Mouse (Mus musculus) liver (tissue): ENCODE results near the gene Acvr1c.

ENCODE experiments used
- DNase-seq: peaks from one replicate; pipeline ENCODE4 v3.0.0-alpha.2; 2020; ENCODE audit warnings: mixed read lengths

Acvr1c gene

DNA sequence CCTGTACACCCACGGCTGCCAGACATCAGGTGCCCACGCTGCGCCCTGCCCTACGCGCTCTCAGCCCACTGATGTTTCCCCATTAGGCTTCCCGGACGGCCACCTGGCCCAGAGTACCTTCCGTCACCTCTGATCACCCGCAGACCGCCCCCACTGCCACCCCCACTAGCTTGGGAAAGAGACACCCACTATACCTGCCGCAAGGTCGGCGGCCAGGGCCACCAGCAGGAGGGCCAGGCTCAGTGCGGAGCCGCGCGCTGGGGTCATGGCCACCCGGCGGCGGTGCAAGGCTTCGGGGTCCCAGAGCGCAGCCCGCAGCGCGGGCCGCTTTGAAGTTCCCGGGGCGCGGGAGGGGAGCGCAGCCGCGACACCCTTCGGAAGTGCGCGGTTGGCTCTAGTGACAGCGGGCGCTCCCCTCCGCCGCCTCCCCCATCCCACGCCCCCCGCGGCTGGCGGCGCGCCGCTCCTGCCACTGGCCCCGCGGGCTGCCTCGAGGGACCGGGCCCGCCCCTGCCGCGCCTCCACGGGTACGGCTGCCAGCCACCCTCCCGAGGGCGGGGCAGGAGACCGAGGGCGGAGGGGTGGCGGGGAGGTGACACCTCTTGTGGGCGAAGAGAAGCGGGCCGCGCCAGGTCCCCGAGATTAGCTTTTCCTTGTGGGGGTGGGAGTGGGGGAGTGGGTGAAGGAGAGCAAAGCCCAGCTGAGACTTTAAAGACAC lies at the start of gene Acvr1c:
Acvr1c (minus strand) TSS at position 482 of the 718 bp plus-strand sequence.
- DNase-seq, result peak; percentile 40

DNA sequence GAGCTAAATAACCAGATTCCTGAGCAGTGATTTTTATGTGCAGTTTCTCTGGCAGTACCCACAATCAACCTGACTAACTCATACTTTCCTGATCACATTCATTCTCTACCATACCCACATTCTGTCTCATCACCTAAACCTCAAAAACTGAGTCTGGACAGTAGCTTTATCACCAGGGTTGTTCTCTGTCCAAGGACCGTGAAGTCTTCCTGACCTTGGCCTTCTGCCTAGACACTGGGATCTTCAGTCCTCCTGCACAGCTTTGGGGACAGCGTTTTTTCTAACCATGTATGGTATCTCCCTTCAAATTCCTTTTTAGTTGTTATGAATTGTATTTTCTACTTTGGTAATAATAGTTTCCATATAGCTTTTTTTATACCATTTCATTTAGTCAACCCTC lies 45.8 kb upstream of the Acvr1c start:
- no peak for DNase-seq

DNA sequence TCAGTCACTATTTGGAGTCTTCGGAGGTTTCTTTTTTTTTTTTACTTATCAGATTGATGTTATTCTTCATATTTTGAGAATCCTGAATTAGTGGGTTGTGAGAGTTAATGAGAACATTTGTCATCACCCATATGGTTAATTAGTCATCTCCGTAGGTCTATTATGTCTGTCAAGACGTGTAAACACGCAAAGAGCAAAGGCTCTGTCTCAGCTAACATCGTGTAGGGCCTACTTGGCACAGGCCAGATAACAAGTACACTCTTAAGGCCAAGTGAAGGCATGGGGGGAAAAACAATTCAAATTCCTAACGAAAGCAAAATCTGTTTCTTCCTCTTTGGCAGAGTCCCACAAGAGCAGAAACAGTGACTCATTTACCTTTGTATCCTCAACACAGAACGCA lies 30.9 kb upstream of the Acvr1c start:
- no peak for DNase-seq

DNA sequence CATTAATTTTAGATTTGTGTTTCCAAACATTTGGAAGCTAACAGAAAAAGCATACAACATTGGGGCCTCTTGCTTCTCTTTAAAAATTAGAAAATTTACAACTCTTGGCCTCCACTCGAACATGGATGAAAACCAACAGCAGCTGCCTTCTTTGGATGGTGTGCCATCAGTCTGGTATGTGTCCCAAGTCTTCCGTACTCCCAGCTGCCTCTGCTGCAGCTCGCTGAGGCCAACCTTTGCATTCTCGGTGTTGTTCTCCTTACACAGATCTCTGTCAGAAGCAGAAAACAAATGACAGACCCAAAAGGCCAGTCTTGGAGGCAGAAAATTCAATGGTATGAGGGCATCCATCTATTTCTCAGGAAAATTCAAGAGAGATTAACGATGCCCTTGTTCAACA lies 22.3 kb upstream of the Acvr1c start:
- DNase-seq, result no peak

DNA sequence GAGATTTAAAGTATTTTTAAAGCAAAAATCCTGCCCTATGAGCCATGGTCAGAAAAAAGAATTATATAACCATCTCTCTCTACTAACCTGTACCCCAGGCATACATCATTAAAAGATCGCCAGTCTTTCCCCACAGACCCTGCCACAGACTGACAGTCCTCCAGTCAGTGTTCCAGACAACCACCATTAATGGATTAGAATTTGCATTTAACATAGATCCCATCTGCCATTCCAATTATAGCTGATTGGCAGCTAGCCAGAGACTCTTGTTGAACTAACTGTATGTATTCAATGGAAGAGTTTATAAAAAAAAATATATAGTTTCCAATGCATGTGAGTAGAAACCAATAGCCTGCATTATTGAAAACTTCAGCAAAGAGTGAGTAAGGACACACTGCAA lies 21.8 kb upstream of the Acvr1c start:
- DNase-seq, result no peak

DNA sequence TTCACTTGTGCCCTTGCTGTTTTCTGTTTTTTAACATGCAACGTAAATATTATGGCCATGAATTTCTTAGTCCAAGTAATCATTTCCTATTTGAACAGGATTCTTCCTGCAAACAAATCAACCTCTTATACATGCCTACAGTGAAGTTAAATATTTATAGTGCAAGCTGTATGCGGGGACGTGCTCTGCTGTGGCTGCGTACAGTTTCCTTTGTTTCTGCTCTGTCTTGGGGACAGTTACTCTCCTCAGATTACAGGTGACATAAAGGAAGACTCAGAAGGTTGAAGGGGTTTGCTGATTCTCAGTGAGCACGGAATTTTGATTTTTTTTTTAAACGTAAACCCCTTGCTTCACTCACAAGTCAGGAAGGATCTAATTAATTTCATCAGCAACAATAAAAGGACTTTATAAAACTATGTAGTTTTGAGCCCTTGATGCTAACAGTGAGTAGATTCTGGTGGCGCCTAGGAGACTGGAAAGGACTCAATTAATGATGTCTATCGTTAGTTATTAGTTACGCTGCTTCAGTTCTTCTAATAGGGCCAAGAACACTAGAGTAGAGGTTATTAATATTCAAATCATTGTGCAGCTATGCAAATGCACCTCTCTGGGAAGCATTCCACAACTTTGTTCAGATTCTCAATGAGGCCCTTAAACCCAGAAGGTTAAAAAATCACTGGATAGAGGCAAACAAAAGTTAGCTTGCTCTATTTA lies 19.9 kb upstream of the Acvr1c start:
- DNase-seq, result no peak

DNA sequence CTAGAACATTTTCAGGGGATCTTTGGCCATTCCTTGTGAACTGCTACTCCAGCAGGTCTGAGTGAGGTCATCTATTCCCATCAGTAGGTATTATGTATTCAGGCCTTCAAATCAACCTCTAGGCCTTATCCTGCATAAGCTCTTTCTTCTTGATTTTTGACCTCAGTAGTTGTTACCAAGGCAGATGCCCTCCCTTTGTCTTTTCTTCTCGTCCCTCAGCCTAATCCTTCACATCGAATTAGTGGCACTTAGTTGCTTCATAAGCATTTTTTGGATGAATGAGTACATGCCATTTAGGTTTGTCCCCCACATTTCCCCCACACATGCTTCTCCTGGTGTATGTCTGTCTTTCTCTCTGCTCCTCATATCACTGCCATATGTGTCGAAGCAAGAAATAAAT lies 8.5 kb upstream of the Acvr1c start:
- DNase-seq, result no peak

DNA sequence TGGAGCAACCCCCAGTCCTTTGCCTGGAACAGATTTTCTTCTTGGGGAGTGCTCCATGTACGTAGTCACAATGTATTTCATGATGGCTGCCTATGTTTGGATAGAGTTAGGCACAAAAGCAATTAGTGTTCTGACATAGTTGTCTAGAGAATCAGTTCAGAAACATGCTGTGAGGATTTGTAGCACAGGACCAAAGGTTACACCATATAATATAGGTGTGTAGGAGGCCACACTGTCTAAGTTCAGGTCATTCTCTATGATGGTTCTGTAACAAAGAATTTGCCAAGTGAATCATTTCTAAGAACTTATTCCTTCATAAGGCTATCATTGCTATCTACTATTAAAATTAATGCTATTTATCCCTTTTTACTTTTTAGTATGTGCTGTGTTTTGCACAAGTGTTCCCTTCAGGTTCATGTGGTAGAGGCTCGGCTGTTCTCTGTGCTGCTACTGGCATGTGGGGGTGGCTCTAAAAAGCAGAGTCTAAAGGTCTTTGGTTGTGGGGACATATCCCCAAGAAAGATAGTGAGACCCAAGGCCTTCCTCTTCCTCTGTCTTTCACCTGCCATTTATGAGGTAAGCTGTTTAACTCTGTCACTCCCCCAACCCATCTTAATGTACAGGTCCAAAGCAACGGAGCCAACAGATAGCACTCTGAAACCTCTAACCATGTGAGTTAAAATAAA lies 3.8 kb upstream of the Acvr1c start:
- DNase-seq, result no peak

DNA sequence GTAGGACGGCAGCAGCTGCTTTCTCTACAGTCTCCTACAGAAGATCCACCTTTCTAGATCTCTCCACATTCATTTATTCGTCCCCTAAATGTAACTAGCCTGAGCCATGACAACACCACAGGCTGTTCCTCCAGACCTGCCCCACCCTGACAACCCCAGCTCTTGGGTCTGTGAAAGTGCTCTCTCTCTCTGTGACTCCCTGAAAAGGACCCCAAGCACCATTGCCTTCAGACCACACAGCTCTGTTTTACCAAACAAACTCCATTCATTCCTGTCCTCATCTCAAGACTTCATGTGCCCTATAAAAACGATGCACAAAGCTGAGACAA lies 401 bp upstream of the Acvr1c start:
- no peak for DNase-seq

DNA sequence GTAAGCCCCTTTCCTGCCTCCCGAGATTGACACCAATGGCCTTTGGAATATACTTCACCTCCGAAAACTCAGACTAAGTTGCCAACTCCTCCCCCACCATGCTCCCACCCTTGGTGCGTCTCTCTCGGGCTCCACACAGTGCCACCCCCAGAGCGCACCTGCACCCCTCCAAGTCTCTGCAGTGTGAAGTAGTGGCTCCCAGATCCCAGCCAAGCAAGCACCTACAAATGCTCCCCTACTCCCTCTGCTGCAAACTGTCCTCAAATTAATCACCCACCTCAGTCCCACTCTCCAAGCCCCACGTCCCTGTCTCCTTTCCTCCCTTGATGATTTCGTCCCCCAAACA lies 654 bp downstream of the Acvr1c start:
- DNase-seq, result no peak

DNA sequence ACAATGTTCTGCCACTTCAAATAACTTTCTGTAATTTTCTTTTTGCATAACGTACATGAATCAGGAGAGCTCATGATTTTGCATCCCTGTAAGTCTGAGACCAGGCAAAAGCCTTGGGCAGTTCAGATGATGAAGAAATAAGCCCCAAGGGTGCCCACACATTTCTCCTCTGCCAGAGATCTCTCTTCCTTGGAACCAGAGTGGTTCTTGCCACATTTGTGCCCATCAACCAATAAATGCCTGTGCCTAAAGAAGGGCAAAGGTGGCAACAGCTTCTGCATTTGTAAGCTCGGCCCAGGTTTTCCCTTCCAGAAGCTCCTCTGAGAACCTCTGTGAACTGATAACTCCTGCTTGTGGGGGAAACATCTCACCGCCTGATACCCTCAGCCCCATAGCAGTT lies 3.3 kb downstream of the Acvr1c start:
- no peak for DNase-seq

DNA sequence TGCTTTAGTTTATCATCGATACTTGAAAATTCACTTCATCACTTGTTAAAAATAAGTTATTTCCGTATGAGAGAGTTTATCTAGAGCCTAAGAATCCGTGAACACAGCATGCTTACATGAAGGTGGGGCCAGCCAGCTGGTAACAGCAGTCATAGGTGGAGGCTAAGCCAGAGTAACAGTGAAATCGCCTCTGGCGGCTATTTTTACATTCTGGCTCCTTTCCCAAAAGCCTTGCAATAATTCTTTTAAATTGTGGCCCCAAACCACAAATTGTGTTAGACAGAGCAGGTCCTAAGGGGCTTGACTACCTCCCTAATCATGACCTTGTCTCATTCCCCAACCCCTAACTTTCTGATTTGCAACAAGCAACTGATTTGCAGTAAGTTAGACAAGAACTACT lies 4.8 kb downstream of the Acvr1c start:
- DNase-seq, result no peak

DNA sequence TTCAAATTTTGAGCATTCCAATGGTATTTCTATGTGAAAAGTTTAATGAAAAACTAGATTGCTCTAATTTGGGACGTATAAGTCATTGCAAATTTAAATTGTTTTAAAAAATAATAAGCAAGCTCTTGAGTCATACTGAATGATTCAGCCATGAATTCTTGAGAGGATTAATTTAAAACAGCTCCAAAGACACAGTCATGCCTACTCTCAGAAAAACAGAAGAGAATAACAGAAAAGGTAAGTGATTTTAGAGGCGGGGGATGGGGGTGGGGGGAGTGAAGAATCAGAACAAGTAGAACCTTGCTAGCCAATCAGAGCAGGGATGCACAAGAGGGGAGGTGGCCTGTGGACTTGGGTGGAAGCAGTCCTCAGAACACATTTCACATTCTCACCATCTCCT lies 7.0 kb downstream of the Acvr1c start:
- DNase-seq, result no peak

DNA sequence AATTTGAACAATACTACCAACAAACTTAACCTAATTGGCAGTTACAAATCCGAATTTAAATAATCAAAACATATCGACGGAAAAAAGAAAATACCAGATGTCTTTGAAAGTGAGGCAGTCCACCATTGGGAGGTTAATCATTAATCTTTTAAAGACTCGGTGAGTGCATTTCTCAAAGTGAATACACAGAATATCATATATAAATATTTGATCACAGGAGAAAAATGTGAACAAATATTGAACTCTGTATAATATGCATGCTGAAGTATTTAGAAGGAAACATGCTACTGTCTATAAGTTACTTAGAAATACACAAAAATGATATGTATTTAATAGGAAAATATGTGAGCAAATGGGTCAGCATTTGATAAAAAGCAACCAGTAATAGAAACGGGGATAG lies 21.0 kb downstream of the Acvr1c start:
- DNase-seq, result no peak

DNA sequence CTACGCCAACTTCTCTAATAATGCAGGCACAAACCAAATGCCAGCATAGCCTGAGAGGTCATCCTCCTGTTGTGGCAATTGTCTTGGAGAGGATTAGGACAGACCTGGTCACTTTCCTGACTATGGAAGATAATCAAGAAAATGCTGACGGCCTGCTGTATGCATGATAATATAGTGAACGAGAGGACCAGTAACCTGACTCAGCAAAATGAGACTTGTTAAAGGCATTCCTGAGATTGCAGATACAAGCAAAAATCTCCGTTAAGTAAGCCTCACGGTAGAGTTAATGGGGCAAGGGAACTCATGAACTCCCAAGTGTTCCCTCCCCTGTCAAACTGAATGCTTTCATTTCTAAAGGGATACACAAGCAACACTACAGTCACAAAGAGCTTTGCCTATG lies 28.1 kb downstream of the Acvr1c start:
- DNase-seq, result no peak

DNA sequence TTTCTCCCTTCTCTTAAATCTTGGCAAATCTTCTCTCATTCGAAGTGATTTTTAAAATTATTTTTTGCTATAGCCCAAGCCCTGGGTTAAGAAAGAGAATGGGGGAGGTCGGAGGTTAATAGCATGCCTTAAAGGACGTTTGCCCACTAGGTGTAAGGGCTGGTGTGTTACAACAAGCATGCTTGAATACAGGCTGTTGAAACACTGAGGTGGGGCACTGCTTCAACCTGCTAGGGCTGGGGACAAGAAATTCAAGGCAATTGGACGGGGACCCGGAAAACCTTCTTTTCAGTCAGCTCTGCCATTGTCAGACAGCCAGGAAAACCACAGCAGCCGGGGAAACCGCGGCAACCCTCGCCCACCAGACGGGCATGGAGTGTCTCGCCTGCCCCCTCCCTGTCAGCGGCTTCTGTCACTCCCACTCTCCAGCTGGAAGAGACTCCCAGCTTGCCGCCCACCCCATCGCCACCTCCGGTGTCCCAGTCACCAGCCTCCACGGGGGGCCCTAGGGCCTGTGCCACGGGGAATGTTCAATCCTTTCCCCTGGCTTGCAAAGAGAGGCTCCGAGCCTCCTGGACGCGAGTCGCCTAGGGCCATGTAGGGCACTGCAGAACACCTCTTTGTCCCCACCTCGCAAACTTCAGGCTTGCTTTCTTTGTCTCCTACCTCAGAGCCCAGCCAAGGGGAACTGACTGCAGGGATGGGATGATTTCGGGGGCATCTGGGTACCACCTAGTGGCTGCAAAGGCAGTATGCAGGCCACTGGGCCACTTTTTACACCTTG lies 33.4 kb downstream of the Acvr1c start:
- DNase-seq, result peak; percentile 26

DNA sequence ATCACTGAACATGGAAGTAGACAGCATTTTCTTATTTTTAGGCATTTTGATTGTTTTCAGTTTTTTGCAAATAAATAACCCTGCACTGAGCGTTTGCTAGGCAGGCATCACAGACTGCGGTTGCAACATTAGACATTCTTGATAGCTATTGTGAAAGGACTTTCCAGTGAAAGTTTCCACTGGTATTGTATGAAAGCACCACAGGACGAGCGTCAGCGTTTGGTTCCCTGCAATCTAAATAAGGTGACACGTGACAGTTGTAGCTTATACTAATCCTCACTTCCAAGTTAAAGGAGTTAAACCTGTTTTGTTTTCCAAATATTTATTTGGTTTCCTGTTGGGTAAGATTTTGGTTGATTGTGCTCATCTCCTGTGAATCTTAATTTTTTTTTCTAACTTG lies 34.4 kb downstream of the Acvr1c start:
- no peak for DNase-seq

DNA sequence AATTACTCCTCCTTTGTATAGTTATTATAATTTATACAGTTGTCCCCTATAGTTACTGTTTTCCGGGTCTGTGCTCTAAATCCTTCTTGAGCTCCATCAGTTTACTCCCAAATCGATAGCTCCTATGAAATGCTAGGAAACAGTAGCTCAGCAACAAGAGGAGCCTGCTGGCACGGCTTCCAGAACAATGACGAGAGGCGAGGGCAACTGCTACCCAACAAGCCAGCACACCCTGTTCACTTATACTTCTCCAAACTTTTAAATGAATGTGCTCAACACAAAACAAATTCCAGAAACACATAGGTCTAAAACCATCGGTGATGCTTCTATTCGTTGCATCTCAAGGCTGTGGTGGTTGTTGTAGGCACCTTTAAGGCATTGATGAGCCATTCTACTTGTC lies 41.5 kb downstream of the Acvr1c start:
- DNase-seq, result no peak

DNA sequence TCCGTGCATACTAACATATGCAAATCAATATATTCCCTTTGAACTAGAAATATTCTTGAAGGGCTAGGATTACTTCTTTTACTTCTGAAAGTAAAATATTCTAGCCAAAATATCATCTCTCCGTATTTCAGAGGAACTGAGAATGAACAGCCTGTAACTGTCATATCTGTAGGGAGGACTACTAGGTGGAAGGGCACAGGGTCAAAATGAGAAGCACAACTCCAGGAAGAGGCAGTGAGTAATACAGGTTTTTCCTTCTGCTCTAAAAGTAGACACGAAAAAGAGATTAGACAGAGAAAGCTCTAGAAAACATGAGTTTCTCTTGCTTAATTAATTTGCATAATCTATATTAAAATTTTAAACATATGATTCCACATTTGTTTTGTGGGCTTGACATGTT lies 48.0 kb downstream of the Acvr1c start:
- DNase-seq, result no peak

DNA sequence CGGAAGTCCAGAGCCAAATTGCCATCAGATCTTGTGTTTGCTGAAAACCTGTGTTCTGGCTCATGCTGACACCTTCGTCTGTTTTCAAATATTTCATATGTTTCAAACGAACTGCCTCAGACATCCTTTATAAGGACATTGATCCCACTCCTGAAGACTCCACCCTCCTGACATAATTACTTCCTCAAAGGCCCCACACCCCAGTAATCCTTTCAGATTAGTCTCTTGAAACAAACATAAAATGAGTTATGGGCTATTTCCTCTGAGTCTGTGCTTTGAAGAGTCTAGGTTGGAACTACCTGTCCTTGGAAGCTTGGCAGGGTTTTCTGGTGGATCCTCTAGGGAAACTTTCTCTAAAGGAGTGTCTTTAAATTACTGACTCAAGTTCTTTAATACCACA lies 53.2 kb downstream of the Acvr1c start:
- no peak for DNase-seq

DNA sequence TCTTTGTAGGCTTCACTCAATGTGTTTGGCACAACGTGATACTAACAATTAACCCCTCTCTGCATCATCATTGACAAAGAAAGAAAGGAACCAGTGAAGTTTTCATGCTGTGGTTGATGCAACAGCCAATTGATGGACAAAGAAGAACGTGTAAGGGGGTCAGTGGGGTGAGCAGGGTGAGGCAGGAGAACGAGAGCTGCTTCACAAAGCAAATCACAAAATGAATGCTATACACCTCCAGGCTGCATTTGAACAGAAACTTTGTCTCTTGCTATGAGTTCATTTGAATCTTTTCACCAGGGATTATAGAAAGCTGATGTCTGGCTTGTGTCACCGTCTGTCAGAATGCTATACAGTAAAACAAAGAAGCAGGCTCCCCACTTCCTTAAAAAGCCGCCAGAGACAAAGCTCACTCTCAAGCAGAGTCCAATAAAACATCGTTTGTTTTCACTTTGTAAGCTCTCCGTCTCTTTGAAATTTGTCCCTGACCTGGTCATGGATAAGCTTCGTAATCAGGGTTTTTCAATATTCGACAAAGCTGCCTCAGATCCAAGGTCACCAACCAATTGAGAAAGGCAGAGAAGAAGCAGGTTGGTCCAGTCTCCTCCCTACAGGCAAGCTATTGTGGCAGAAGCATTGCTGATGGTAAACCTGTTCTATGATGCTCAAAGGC lies 67.8 kb downstream of the Acvr1c start:
- DNase-seq, result no peak

DNA sequence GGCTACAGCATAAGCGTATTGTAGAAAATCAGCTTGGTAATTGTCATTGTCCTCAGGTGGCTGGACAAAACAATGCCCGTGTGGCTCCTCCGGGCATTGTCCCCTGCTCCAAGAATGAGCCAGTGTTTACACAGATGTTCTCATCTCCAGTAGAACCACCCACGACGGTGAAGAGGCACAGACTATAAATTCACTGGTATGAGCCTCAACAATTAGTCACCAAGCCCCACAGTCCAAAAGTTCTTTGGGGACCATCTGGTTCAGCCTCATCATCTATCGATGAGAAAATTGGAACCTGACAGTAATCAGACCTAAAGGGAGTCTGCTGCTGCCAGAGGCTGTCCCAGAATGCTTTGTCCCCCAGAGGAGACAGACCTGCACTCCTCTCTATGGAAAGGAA lies 68.4 kb downstream of the Acvr1c start:
- no peak for DNase-seq

DNA sequence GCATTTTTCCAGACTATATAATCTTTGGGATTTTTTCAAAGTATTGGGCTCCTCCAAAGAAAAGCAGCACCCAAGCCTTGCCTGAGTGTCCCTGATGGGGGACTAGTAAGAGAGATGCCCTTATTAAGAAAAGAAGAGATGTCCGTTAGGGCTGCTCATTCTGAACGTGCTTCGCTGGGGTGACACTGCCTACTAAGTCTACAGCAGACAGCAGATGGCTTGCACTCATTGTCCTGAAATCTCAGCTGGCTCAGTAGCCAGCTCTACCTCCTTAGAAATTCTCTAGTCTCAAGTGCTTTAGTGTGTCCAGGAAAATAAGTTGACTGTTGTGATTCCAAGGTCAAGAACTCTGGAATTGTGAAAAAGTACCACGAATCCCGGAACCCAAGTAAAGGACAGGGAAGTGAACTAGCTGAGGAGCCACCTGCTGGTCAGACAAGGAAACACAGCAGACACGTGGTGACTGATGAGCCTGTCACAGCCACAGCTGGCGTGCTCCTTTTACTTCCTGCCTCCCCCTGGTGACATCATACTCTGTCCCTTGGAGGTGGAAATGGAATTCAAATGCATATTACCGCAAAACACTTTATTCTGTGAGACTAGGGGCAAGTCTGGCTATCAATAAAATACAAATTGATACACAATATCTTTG lies 75.3 kb downstream of the Acvr1c start:
- DNase-seq, result peak; percentile 50
